In the genomic region with DNA sequence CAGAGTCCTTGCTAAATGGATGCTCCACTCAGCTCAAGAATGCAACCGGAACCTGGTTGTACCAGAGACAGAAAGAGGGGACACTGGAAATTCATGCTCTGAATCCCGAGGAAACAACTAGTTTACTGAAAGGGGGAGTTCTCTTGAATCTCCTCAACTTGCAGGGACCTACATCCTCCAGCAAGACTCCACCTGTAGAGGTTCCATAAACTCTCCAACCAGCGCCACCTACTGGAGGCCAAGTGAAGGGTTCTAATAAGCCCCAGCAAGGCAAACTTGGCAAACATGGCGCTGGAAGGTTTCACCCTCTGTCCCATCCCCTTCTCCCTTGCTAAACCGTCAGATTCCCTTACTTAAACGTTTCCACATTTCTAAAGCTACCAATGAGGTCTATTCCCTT, we compare ENCODE assay signal across 7 mouse cellular contexts.
DNase-seq lines count a peak whose midpoint lies in the region; ATAC-seq lines count a peak whose summit lies in the region.

No protein-coding gene starts in this region.

- peak; percentile 46; the same call in 1 of the 2 replicates for ATAC-seq in megakaryocyte progenitor cell, adult 5-6 weeks (replicated peaks; ENCODE audit: poor library complexity)
- ATAC-seq in monocyte, adult 5-6 weeks (replicated peaks; ENCODE audit: insufficient number of reproducible peaks, low FRiP score, low TSS enrichment, poor library complexity, severe bottlenecking) = no peak

- peak; percentile 51 to 79 for DNase-seq in left cerebral cortex, adult 18-20 months (ENCODE audit: low spot score in 2 of 2)
- DNase-seq in left cerebral cortex, adult 11 months (ENCODE audit: low spot score) = no peak
- DNase-seq in adrenal gland, adult 2 months = peak; percentile 54
- DNase-seq in cerebellum, adult 9-10 months = peak; percentile 60
- DNase-seq in kidney, postnatal 36 days = peak; percentile 8 to 72
